Mouse (Mus musculus): ENCODE data around the gene Cant1. TPM values are rescaled to one million over a fixed set of nuclear protein-coding genes. Genes with fewer than 3 reads are reported as not detected.
"Not testable (repeated sequence)": the region's sequence is repeated elsewhere in the genome, so short reads cannot be mapped to it uniquely, and the experiment has no call there.

The Cant1 gene
- polyA plus RNA-seq, 1 experiment from 2014 or later = 7.8 TPM

- Histone ChIP-seq H3K9me3 (ENCODE audit: low read length) (no peaks in the 10 kb centered on the region), H3K9ac (replicated peaks) (no peak overlapping the region), H3K27me3 (ENCODE audit: insufficient read depth, low read length) (no peaks in the 10 kb centered on the region), H3K4me1 (ENCODE audit: insufficient read depth) (no peaks in the 10 kb centered on the region), H3K36me3 (replicated peaks; ENCODE audit: insufficient read depth, low read length) (no peaks in the 10 kb centered on the region), H3K27ac (ENCODE audit: low read depth) (no peak overlapping the region), H3K4me2 (ENCODE audit: low read depth, low read length) (no peak overlapping the region), H3K4me3 (ENCODE audit: low read depth, low read length) (no peak overlapping the region)
- DNase-seq = peak; percentile 85
- TF ChIP-seq CTCF (IDR thresholded peaks at IDR 0.05; ENCODE audit: low read depth) (peak; percentile 87), EP300 (IDR thresholded peaks at IDR 0.05; ENCODE audit: low read depth) (no peak)
- ATAC-seq = peak; percentile 45; the same call in 1 of the 2 replicates
- WGBS (ENCODE audit: insufficient replicate concordance) = 33% methylated on average over 11 of the region's 11 CpGs
Measured at GRCm38 (mm10) chr11:118379251-118380009, 39.5 kb downstream of the Cant1 start.

GRCm38 (mm10) chr11:118378656-118379055, 40.2 kb downstream of the Cant1 start:
- no peak overlapping the region for H3K27ac ChIP-seq (ENCODE audit: low read depth)
- no peak overlapping the region for H3K9ac ChIP-seq (replicated peaks)
- WGBS (ENCODE audit: insufficient replicate concordance) = 71% methylated on average over 6 of the region's 6 CpGs
- H3K4me1 ChIP-seq (ENCODE audit: insufficient read depth) = no peaks in the 10 kb centered on the region
- H3K9me3 ChIP-seq (ENCODE audit: low read length) = no peaks in the 10 kb centered on the region
- no peak overlapping the region for H3K4me2 ChIP-seq (ENCODE audit: low read depth, low read length)
- no peak for ATAC-seq
- no peaks in the 10 kb centered on the region for H3K27me3 ChIP-seq (ENCODE audit: insufficient read depth, low read length)
- TF ChIP-seq EP300 (IDR thresholded peaks at IDR 0.05; ENCODE audit: low read depth) (no peak), CTCF (IDR thresholded peaks at IDR 0.05; ENCODE audit: low read depth) (no peak)
- H3K4me3 ChIP-seq (ENCODE audit: low read depth, low read length) = no peak overlapping the region
- DNase-seq = no peak
- H3K36me3 ChIP-seq (replicated peaks; ENCODE audit: insufficient read depth, low read length) = no peaks in the 10 kb centered on the region

GRCm38 (mm10) chr11:118376323-118376722, 42.6 kb downstream of the Cant1 start:
- not testable (repeated sequence) for H3K36me3 ChIP-seq (replicated peaks; ENCODE audit: insufficient read depth, low read length); H3K4me1 ChIP-seq (ENCODE audit: insufficient read depth); ATAC-seq; H3K27me3 ChIP-seq (ENCODE audit: insufficient read depth, low read length); H3K27ac ChIP-seq (ENCODE audit: low read depth); H3K4me3 ChIP-seq (ENCODE audit: low read depth, low read length); H3K9me3 ChIP-seq (ENCODE audit: low read length); DNase-seq; H3K9ac ChIP-seq (replicated peaks); H3K4me2 ChIP-seq (ENCODE audit: low read depth, low read length)

- DNase-seq (no peak), ATAC-seq (no peak)
- 71% methylated on average over 5 of the region's 5 CpGs for WGBS (ENCODE audit: insufficient replicate concordance)
- TF ChIP-seq EP300 (IDR thresholded peaks at IDR 0.05; ENCODE audit: low read depth) (no peak), CTCF (IDR thresholded peaks at IDR 0.05; ENCODE audit: low read depth) (no peak)
- Histone ChIP-seq H3K36me3 (replicated peaks; ENCODE audit: insufficient read depth, low read length) (no peaks in the 10 kb centered on the region), H3K4me2 (ENCODE audit: low read depth, low read length) (no peak overlapping the region), H3K4me1 (ENCODE audit: insufficient read depth) (no peaks in the 10 kb centered on the region), H3K27me3 (ENCODE audit: insufficient read depth, low read length) (no peaks in the 10 kb centered on the region), H3K27ac (ENCODE audit: low read depth) (no peak overlapping the region), H3K4me3 (ENCODE audit: low read depth, low read length) (no peak overlapping the region), H3K9me3 (ENCODE audit: low read length) (no peaks in the 10 kb centered on the region), H3K9ac (replicated peaks) (no peak overlapping the region)
Measured at GRCm38 (mm10) chr11:118375881-118376280, 43.0 kb downstream of the Cant1 start.

GRCm38 (mm10) chr11:118375461-118375860, 43.4 kb downstream of the Cant1 start:
- no peaks in the 10 kb centered on the region for H3K4me1 ChIP-seq (ENCODE audit: insufficient read depth)
- DNase-seq = no peak
- no peak overlapping the region for H3K9ac ChIP-seq (replicated peaks)
- no peaks in the 10 kb centered on the region for H3K9me3 ChIP-seq (ENCODE audit: low read length)
- H3K27ac ChIP-seq (ENCODE audit: low read depth) = no peak overlapping the region
- TF ChIP-seq EP300 (IDR thresholded peaks at IDR 0.05; ENCODE audit: low read depth) = no peak
- TF ChIP-seq CTCF (IDR thresholded peaks at IDR 0.05; ENCODE audit: low read depth) = no peak
- no peaks in the 10 kb centered on the region for H3K27me3 ChIP-seq (ENCODE audit: insufficient read depth, low read length)
- no peak for ATAC-seq
- H3K4me3 ChIP-seq (ENCODE audit: low read depth, low read length) = no peak overlapping the region
- no peaks in the 10 kb centered on the region for H3K36me3 ChIP-seq (replicated peaks; ENCODE audit: insufficient read depth, low read length)
- H3K4me2 ChIP-seq (ENCODE audit: low read depth, low read length) = no peak overlapping the region
- WGBS (ENCODE audit: insufficient replicate concordance) = 77% methylated on average over 8 of the region's 8 CpGs

- Histone ChIP-seq H3K4me2 (ENCODE audit: low read depth, low read length) (no peak overlapping the region), H3K36me3 (replicated peaks; ENCODE audit: insufficient read depth, low read length) (no peaks in the 10 kb centered on the region), H3K27me3 (ENCODE audit: insufficient read depth, low read length) (no peaks in the 10 kb centered on the region), H3K27ac (ENCODE audit: low read depth) (no peak overlapping the region), H3K9ac (replicated peaks) (no peak overlapping the region), H3K4me3 (ENCODE audit: low read depth, low read length) (no peak overlapping the region), H3K4me1 (ENCODE audit: insufficient read depth) (no peaks in the 10 kb centered on the region), H3K9me3 (ENCODE audit: low read length) (no peaks in the 10 kb centered on the region)
- TF ChIP-seq CTCF (IDR thresholded peaks at IDR 0.05; ENCODE audit: low read depth) = peak; percentile 12; the same call in 1 of the 2 replicates
- TF ChIP-seq EP300 (IDR thresholded peaks at IDR 0.05; ENCODE audit: low read depth) = no peak
- no peak for ATAC-seq
- no peak for DNase-seq
Measured at GRCm38 (mm10) chr11:118375006-118375405, 43.9 kb downstream of the Cant1 start.
